Comparison of ENCODE assay signal across 8 mouse cellular contexts in the genomic region with DNA sequence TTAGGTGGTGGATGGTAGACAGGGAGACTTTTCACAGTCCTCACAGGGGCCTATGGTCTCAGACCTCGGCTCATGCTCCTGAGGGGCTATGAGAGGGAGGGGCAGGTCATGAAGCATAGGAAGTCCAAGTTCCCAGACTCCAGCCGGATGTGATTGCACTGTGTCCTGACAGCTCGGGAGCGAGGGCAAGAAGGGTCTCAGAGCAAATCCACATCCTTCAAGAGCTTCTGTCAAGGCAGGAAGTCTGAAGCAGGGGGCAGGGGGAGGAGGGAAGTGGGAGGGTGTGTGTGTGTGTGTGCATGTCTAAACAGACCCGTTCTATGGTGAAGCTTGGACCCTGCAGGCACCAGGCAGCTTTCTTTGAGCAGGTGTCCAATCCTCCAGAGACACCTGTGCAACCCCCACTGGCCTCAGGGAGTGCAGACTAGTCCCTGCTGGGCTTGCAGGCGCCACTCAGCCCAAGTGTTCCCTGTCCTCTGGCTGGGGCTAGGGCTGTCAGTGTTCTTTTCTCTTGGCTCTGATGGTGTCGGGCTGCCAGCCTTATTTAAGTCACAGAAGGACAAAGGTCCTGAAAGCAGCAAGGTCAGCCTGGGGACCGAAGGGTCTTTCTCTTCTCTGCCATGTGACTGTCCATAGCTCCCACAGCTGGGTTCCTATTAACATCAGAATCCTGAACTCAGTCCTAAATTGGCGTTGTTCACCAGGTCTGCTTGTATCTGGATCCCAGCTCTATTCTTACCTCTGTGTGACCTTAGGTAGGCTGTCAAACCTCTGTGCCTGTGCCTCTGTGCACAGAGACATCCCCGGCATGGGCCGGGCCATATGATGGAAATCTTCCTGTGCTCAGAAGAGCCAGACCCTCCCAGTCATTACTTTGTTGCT. TPM values are rescaled to one million over a fixed set of nuclear protein-coding genes. Genes with fewer than 3 reads are reported as not detected.
DNase-seq lines count a peak whose midpoint lies in the region; ATAC-seq lines count a peak whose summit lies in the region.

No protein-coding gene starts in this region.

- H3K36me3 ChIP-seq in hindbrain, embryonic 14.5 days (replicated peaks; ENCODE audit: control insufficient read depth, insufficient read depth), result peaks cover 94% of the 10 kb centered on the region
- peaks cover 21% of the 10 kb centered on the region for H3K36me3 ChIP-seq in hindbrain, embryonic 11.5 days (ENCODE audit: control insufficient read depth, insufficient read depth, low read length)
- peaks cover 61% of the 10 kb centered on the region for H3K36me3 ChIP-seq in heart, embryonic 14.5 days (ENCODE audit: control insufficient read depth, insufficient read depth, low read length)
- H3K36me3 ChIP-seq in kidney, embryonic 15.5 days, result peaks cover 88% of the 10 kb centered on the region

- no peaks in the 10 kb centered on the region for H3K4me1 ChIP-seq in hindbrain, embryonic 14.5 days (replicated peaks; ENCODE audit: control insufficient read depth, insufficient read depth, low read length)
- H3K4me1 ChIP-seq in hindbrain, embryonic 11.5 days (replicated peaks; ENCODE audit: control insufficient read depth, insufficient read depth, low read length), result no peaks in the 10 kb centered on the region
- peaks cover 51% of the 10 kb centered on the region in 2 experiments for H3K4me1 ChIP-seq in heart, embryonic 14.5 days (ENCODE audit: control insufficient read depth in 2 of 2, insufficient read depth in 2 of 2, low read length in 2 of 2)
- peaks cover 44% of the 10 kb centered on the region for H3K4me1 ChIP-seq in kidney, embryonic 15.5 days

- 0 out of 2 replicates have a peak overlapping the region, but pooled peaks have one; percentile 4 for H3K27ac ChIP-seq in hindbrain, embryonic 14.5 days
- H3K27ac ChIP-seq in hindbrain, embryonic 11.5 days (ENCODE audit: low read depth, low read length), result no peak overlapping the region
- peak overlapping the region; percentile 93 to 98 for H3K27ac ChIP-seq in heart, embryonic 14.5 days (replicated peaks in 1 of 2; ENCODE audit: control insufficient read depth in 1 of 2, insufficient read depth in 1 of 2, low read depth in 2 of 2, low read length in 2 of 2)
- H3K27ac ChIP-seq in kidney, embryonic 15.5 days, result peak overlapping the region; percentile 82

- H3K27me3 ChIP-seq in hindbrain, embryonic 14.5 days (ENCODE audit: control insufficient read depth, insufficient read depth, low read length), result no peaks in the 10 kb centered on the region
- no peaks in the 10 kb centered on the region for H3K27me3 ChIP-seq in hindbrain, embryonic 11.5 days (ENCODE audit: control insufficient read depth, insufficient read depth, low read length)
- H3K27me3 ChIP-seq in heart, embryonic 14.5 days (ENCODE audit: control insufficient read depth, insufficient read depth, low read length), result no peaks in the 10 kb centered on the region
- H3K27me3 ChIP-seq in kidney, embryonic 15.5 days, result no peaks in the 10 kb centered on the region

- no peak overlapping the region for H3K9ac ChIP-seq in hindbrain, embryonic 14.5 days
- H3K9ac ChIP-seq in hindbrain, embryonic 11.5 days (ENCODE audit: low read depth, low read length), result no peak overlapping the region
- peak overlapping the region; percentile 23; the same call in 1 of the 2 replicates for H3K9ac ChIP-seq in heart, embryonic 14.5 days (ENCODE audit: low read length)
- H3K9ac ChIP-seq in kidney, embryonic 15.5 days, result 0 out of 2 replicates have a peak overlapping the region, but pooled peaks have one; percentile 1

- WGBS in hindbrain, embryonic 14.5 days, result 76% methylated on average over 11 of the region's 11 CpGs
- 74% methylated on average over 11 of the region's 11 CpGs for WGBS in hindbrain, embryonic 11.5 days
- 48% methylated on average over 11 of the region's 11 CpGs for WGBS in heart, embryonic 14.5 days
- WGBS in kidney, embryonic 15.5 days, result 54% methylated on average over 11 of the region's 11 CpGs

- intact Hi-C loops in left cerebral cortex, postnatal 36 days (cut with DNase I), result no loop called here

- no peak overlapping the region for H3K4me2 ChIP-seq in hindbrain, embryonic 14.5 days (replicated peaks)
- no peak overlapping the region for H3K4me2 ChIP-seq in hindbrain, embryonic 11.5 days (replicated peaks; ENCODE audit: low read depth, low read length)
- H3K4me2 ChIP-seq in heart, embryonic 14.5 days (ENCODE audit: low read length), result peak overlapping the region; percentile 22
- peak overlapping the region; percentile 44 for H3K4me2 ChIP-seq in kidney, embryonic 15.5 days

- no peak for DNase-seq in hindbrain, embryonic 14.5 days (ENCODE audit: low spot score)
- no peak for DNase-seq in hindbrain, embryonic 11.5 days (ENCODE audit: low spot score)
- peak; percentile 39 for DNase-seq in lung, postnatal 14 days
- DNase-seq in layer of hippocampus, adult 11-12 months (ENCODE audit: low spot score), result no peak
- DNase-seq in cerebellum, postnatal 25 days, result no peak
- DNase-seq in left cerebral cortex, postnatal 36 days (ENCODE audit: low spot score in 2 of 2), result no peak

- H3K4me3 ChIP-seq in hindbrain, embryonic 14.5 days (replicated peaks; ENCODE audit: low read length), result no peak overlapping the region
- H3K4me3 ChIP-seq in hindbrain, embryonic 11.5 days (ENCODE audit: low read depth, low read length), result no peak overlapping the region
- H3K4me3 ChIP-seq in heart, embryonic 14.5 days (ENCODE audit: control insufficient read depth in 1 of 2, insufficient read depth in 1 of 2, low read depth in 1 of 2, low read length in 2 of 2), result no peak overlapping the region
- H3K4me3 ChIP-seq in kidney, embryonic 15.5 days (replicated peaks), result no peak overlapping the region

- no peaks in the 10 kb centered on the region for H3K9me3 ChIP-seq in hindbrain, embryonic 14.5 days (ENCODE audit: control insufficient read depth, low read length)
- H3K9me3 ChIP-seq in hindbrain, embryonic 11.5 days (ENCODE audit: control insufficient read depth, low read length), result no peaks in the 10 kb centered on the region
- H3K9me3 ChIP-seq in heart, embryonic 14.5 days (ENCODE audit: control insufficient read depth, low read length), result no peaks in the 10 kb centered on the region
- H3K9me3 ChIP-seq in kidney, embryonic 15.5 days (replicated peaks), result no peaks in the 10 kb centered on the region

- ATAC-seq in hindbrain, embryonic 14.5 days (ENCODE audit: low FRiP score), result no peak
- no peak for ATAC-seq in hindbrain, embryonic 11.5 days (ENCODE audit: low FRiP score)
- peak; percentile 15; the same call in 1 of the 2 replicates for ATAC-seq in heart, embryonic 14.5 days (ENCODE audit: insufficient number of reproducible peaks, insufficient read depth, low FRiP score, low read depth)
- ATAC-seq in kidney, embryonic 15.5 days (replicated peaks; ENCODE audit: low FRiP score), result peak; percentile 55

RNA-seq across cellular contexts. Expression of a gene that starts 9.1 kb away (rescaled TPM):
- polyA plus RNA-seq in hindbrain, embryonic 14.5 days (2014; fragmentation: Nextera tagmentation; extraction: Ambion mirVana), result 27.7 and 28.3 TPM in 2 replicates
- 27.3 and 29.6 TPM in 2 replicates for polyA plus RNA-seq in hindbrain, embryonic 11.5 days (2014; fragmentation: Nextera tagmentation; extraction: Ambion mirVana)
- 27.5 and 30.8 TPM in 2 replicates for polyA plus RNA-seq in heart, embryonic 14.5 days (2014; fragmentation: Nextera tagmentation; extraction: Ambion mirVana)
- polyA plus RNA-seq in kidney, embryonic 15.5 days (2015; fragmentation: Nextera tagmentation; extraction: Ambion mirVana), result 29.8 and 31.9 TPM in 2 replicates
- total RNA-seq in left cerebral cortex, postnatal 36 days (2021), result 10 to 100 TPM; 27.5 to 28.7 TPM

RNA-seq across cellular contexts. Expression of a gene that starts 17.9 kb away (rescaled TPM):
- 1.9 and 2.1 TPM in 2 replicates for polyA plus RNA-seq in hindbrain, embryonic 14.5 days (2014; fragmentation: Nextera tagmentation; extraction: Ambion mirVana)
- 0.21 and 0.36 TPM in 2 replicates for polyA plus RNA-seq in hindbrain, embryonic 11.5 days (2014; fragmentation: Nextera tagmentation; extraction: Ambion mirVana)
- 0.57 and 0.61 TPM in 2 replicates for polyA plus RNA-seq in heart, embryonic 14.5 days (2014; fragmentation: Nextera tagmentation; extraction: Ambion mirVana)
- 1.1 and 1.7 TPM in 2 replicates for polyA plus RNA-seq in kidney, embryonic 15.5 days (2015; fragmentation: Nextera tagmentation; extraction: Ambion mirVana)
- total RNA-seq in left cerebral cortex, postnatal 36 days (2021), result 1 to 10 TPM; 2.1 to 2.7 TPM

RNA-seq across cellular contexts. Expression of a gene that starts 27.5 kb away (rescaled TPM):
- 96.7 and 101 TPM in 2 replicates for polyA plus RNA-seq in hindbrain, embryonic 14.5 days (2014; fragmentation: Nextera tagmentation; extraction: Ambion mirVana)
- polyA plus RNA-seq in hindbrain, embryonic 11.5 days (2014; fragmentation: Nextera tagmentation; extraction: Ambion mirVana), result 46.9 and 48.5 TPM in 2 replicates
- polyA plus RNA-seq in heart, embryonic 14.5 days (2014; fragmentation: Nextera tagmentation; extraction: Ambion mirVana), result 36.5 and 36.9 TPM in 2 replicates
- 39.6 and 44.4 TPM in 2 replicates for polyA plus RNA-seq in kidney, embryonic 15.5 days (2015; fragmentation: Nextera tagmentation; extraction: Ambion mirVana)
- total RNA-seq in left cerebral cortex, postnatal 36 days (2021), result 10 to 100 TPM; 44.4 to 58.4 TPM

RNA-seq across cellular contexts. Expression of a gene that starts 37.6 kb away (rescaled TPM):
- 25.4 and 29.3 TPM in 2 replicates for polyA plus RNA-seq in hindbrain, embryonic 14.5 days (2014; fragmentation: Nextera tagmentation; extraction: Ambion mirVana)
- polyA plus RNA-seq in hindbrain, embryonic 11.5 days (2014; fragmentation: Nextera tagmentation; extraction: Ambion mirVana), result 22.1 and 23.6 TPM in 2 replicates
- 15.8 and 18.3 TPM in 2 replicates for polyA plus RNA-seq in heart, embryonic 14.5 days (2014; fragmentation: Nextera tagmentation; extraction: Ambion mirVana)
- polyA plus RNA-seq in kidney, embryonic 15.5 days (2015; fragmentation: Nextera tagmentation; extraction: Ambion mirVana), result 27.9 and 31.3 TPM in 2 replicates
- 10 to 100 TPM; 54.0 to 71.0 TPM for total RNA-seq in left cerebral cortex, postnatal 36 days (2021)

RNA-seq across cellular contexts. Expression of a gene that starts 46.3 kb away (rescaled TPM):
- 134 and 141 TPM in 2 replicates for polyA plus RNA-seq in hindbrain, embryonic 14.5 days (2014; fragmentation: Nextera tagmentation; extraction: Ambion mirVana)
- 133 and 140 TPM in 2 replicates for polyA plus RNA-seq in hindbrain, embryonic 11.5 days (2014; fragmentation: Nextera tagmentation; extraction: Ambion mirVana)
- 67.7 and 75.6 TPM in 2 replicates for polyA plus RNA-seq in heart, embryonic 14.5 days (2014; fragmentation: Nextera tagmentation; extraction: Ambion mirVana)
- 110 and 115 TPM in 2 replicates for polyA plus RNA-seq in kidney, embryonic 15.5 days (2015; fragmentation: Nextera tagmentation; extraction: Ambion mirVana)
- 100 to 1,000 TPM; 138 to 162 TPM for total RNA-seq in left cerebral cortex, postnatal 36 days (2021)

Comparison
In these comparisons a context has a peak if more than half of its experiments do, and no peak if none do; other contexts are left out.
1. ATAC-seq: peak in heart, embryonic 14.5 days (single experiment) and kidney, embryonic 15.5 days (single experiment); none in hindbrain, embryonic 14.5 days (single experiment) and hindbrain, embryonic 11.5 days (single experiment).
2. H3K4me2 ChIP-seq: peak in heart, embryonic 14.5 days (single experiment) and kidney, embryonic 15.5 days (single experiment); none in hindbrain, embryonic 14.5 days (single experiment) and hindbrain, embryonic 11.5 days (single experiment).
3. H3K9ac ChIP-seq: peak in heart, embryonic 14.5 days (single experiment) and kidney, embryonic 15.5 days (single experiment); none in hindbrain, embryonic 14.5 days (single experiment) and hindbrain, embryonic 11.5 days (single experiment).